Mouse (Mus musculus): ENCODE measurements at regions not wholly inside any gene's neighbourhood (a gene's known extent, or its start where the extent isn't known, plus 50 kb on each side); places are given as distances from the start of the nearest gene placed in this dataset.

DNA sequence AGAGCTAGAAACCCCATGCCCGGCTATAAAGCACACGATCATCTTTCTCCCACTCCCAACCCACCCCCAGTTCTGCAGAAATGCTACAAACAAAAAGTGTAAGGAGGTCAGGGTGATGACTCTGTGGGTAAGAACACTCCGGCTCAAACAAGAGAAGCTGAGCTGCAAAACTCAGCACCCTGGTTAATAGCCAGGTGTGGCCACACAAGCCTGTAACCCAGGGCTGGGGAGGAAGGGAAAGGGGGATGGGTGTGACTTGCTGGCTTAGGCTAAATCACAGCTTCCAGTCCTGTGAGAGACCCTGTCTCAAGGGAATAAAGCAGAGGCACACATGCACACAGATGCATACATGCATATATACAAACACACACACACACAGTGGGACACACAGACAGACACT is 96.6 kb upstream of the Klf3 start:
- TF ChIP-seq TAL1 (IDR thresholded peaks at IDR 0.05; ENCODE audit: low read length) (no peak), GATA1 (IDR thresholded peaks at IDR 0.05; ENCODE audit: low read length) (no peak)

Data from erythroblast, embryonic 14.5 days (primary cell).